Mouse (Mus musculus): Measurements from ENCODE around the gene Hes2.
A peak's percentile ranks its signal among the peaks of the same experiment; 100 is the strongest.

Hes2 gene

GRCm38 (mm10) chr4:152187142-152187541, 28.5 kb downstream of the Hes2 start:
- DNase-seq = no peak

- DNase-seq = no peak
Observed at GRCm38 (mm10) chr4:152188651-152189050, 30.0 kb downstream of the Hes2 start.

GRCm38 (mm10) chr4:152189071-152189470, 30.4 kb downstream of the Hes2 start:
- no peak for DNase-seq

- no peak for DNase-seq
Observed at GRCm38 (mm10) chr4:152189691-152190090, 31.0 kb downstream of the Hes2 start.

GRCm38 (mm10) chr4:152190096-152190653, 31.5 kb downstream of the Hes2 start:
- no peak for DNase-seq

GRCm38 (mm10) chr4:152190701-152191100, 32.0 kb downstream of the Hes2 start:
- no peak for DNase-seq

- no peak for DNase-seq
Observed at GRCm38 (mm10) chr4:152192569-152192968, 33.9 kb downstream of the Hes2 start.

- DNase-seq = peak; percentile 72
Observed at GRCm38 (mm10) chr4:152194476-152195175, 36.0 kb downstream of the Hes2 start.

- DNase-seq = no peak
Observed at GRCm38 (mm10) chr4:152196276-152196675, 37.6 kb downstream of the Hes2 start.

- DNase-seq = no peak
Observed at GRCm38 (mm10) chr4:152197545-152197944, 38.9 kb downstream of the Hes2 start.

- DNase-seq = no peak
Observed at GRCm38 (mm10) chr4:152199617-152200016, 41.0 kb downstream of the Hes2 start.

- no peak for DNase-seq
Observed at GRCm38 (mm10) chr4:152201492-152201891, 42.8 kb downstream of the Hes2 start.

- no peak for DNase-seq
Observed at GRCm38 (mm10) chr4:152202418-152202817, 43.8 kb downstream of the Hes2 start.

- DNase-seq = peak; percentile 28
Observed at GRCm38 (mm10) chr4:152202905-152203304, 44.2 kb downstream of the Hes2 start.

GRCm38 (mm10) chr4:152204663-152205062, 46.0 kb downstream of the Hes2 start:
- peak; percentile 31 for DNase-seq

GRCm38 (mm10) chr4:152206199-152206598, 47.5 kb downstream of the Hes2 start:
- DNase-seq = no peak

- DNase-seq = no peak
Observed at GRCm38 (mm10) chr4:152209623-152210022, 51.0 kb downstream of the Hes2 start.

Measured in cerebellum, adult 9-11 months (tissue).